Mouse (Mus musculus) stomach, postnatal 0 days (tissue): Measurements from ENCODE around the gene Insc.

Experiments used
- CTCF ChIP-seq: IDR thresholded peaks from 2 replicates; pipeline ENCODE4 v1.5.1; 2016; ENCODE audit warnings: antibody characterized with exemption, low read depth, mild to moderate bottlenecking, moderate library complexity
- EP300 ChIP-seq: optimal IDR thresholded peaks from 2 replicates; pipeline ENCODE3; 2016; ENCODE audit warnings: antibody characterized with exemption

DNA sequence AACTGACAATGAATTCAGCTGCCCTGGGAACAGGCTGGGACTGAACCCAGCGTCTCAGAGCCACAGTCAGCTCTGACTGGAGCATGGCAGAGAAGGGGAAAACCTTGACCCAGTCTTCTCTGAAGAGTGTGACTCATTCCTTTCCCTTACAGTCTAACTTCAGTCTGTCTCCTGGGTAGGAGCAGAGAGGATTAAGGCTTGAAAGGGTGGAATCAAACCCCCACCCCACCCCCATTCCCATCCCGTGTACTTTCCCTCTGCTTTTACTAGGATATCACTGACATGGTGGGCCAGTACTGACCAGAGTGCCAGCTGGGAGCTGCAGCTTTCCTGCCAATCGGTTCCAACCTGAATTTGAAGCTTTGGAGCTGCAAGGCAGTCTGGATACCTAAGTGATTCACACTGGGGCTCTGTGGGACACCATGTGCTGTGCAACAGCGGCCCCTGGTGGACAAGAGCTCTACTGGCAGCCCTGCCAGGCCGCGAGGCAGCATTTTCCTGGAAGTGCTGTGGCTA, 73.9 kb downstream of the Insc start:
- peak; percentile 99 for TF ChIP-seq CTCF
- no peak for TF ChIP-seq EP300
